Mouse (Mus musculus) gastrocnemius, adult 2 months (tissue): ENCODE measurements at regions not wholly inside any gene's neighbourhood (a gene's known extent, or its start where the extent isn't known, plus 50 kb on each side); places are given as distances from the start of the nearest gene placed in this dataset.

Experiments
- DNase-seq: peaks from one replicate; pipeline ENCODE4 v3.0.0; 2022
- H3K27ac ChIP-seq: fragments of 200-600 bp; 2 replicates; pipeline ENCODE4 v1.8.1; 2022; ENCODE audit warnings: mild to moderate bottlenecking
- H3K4me3 ChIP-seq: fragments of 200-600 bp; 2 replicates; pipeline ENCODE4 v1.8.1; 2022; ENCODE audit warnings: mild to moderate bottlenecking, moderate library complexity
- CTCF ChIP-seq: fragments of 200-600 bp; IDR thresholded peaks from 2 replicates; pipeline ENCODE4 v1.8.1; 2022; ENCODE audit warnings: antibody characterized with exemption, mild to moderate bottlenecking, moderate library complexity
- intact Hi-C: fragments of 180-260 bp; cut with DNase I; formaldehyde crosslinking; loops from one replicate; pipeline ENCODE4 v1.15.1; 2025

- intact Hi-C loops: no loop called here
- no peak for TF ChIP-seq CTCF
Observed at GRCm38 (mm10) chr13:45267906-45268305, 121.6 kb upstream of the Mylip start.

GRCm38 (mm10) chr13:45274261-45274884 is 115.2 kb upstream of the Mylip start:
- intact Hi-C loops: no loop called here
- peak; percentile 17 for DNase-seq
- no peak for TF ChIP-seq CTCF
- peak overlapping the region; percentile 79 for H3K27ac ChIP-seq
- H3K4me3 ChIP-seq: no peak overlapping the region

More at GRCm38 (mm10) chr13:45267906-45268305, 121.6 kb upstream of the Mylip start:
- Histone ChIP-seq H3K27ac (no peak overlapping the region), H3K4me3 (no peak overlapping the region)
- no peak for DNase-seq

- no peak for TF ChIP-seq CTCF
- DNase-seq: no peak
- intact Hi-C loops: no loop called here
- Histone ChIP-seq H3K4me3 (no peak overlapping the region), H3K27ac (peak overlapping the region; percentile 76)
Observed at GRCm38 (mm10) chr13:45275391-45275790, 114.2 kb upstream of the Mylip start.

DNA sequence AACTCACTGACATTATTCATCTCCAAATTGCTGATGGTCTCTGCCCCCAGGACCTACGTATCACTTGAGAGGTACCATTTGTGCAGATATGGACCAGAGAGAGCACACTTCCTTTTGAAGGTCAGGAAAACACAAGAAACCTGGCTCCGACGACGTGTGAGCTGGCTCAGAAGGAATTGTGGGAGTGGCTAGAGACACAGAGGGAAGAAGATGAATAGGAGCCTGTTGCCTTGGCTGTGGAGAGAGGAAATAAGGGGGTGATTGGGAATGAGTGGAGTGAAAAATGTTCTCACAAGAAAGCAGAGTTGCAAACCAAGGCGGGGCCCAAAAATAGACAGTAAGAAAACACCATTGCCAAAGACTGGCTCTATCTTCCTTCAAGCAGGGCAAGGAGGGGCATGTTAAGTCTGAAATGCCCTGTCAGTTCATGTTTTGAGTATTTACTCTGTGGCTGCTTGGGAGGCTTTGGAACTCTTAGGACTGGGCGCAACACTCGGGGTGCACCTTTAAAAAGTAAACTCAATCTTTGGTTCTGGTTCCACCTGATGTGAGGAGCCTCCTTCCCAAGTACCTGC is 111.6 kb upstream of the Mylip start:
- DNase-seq: no peak
- no peak overlapping the region for H3K27ac ChIP-seq
- no peak for TF ChIP-seq CTCF
- intact Hi-C loops: no loop called here
- no peak overlapping the region for H3K4me3 ChIP-seq

DNA sequence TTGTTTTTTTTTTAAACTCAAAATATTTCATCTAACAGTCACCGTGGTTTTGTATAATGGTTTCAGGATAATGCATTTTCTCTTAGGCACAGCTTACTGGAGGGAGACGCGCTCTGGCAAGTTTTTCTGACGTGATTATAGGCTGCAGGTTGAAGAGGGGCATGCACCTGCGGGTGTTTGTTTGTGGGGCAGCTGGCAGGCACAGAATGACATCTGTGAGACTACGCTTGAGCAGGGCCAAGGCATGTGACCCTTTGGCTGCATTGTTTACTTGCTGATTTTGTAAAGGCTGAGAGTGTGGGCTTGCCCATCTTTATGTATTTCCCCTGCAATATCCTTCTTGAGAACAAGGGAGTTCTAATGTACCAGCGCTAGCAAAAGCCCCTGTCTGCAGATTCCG is 108.4 kb upstream of the Mylip start:
- H3K27ac ChIP-seq: no peak overlapping the region

GRCm38 (mm10) chr13:45286651-45287050 is 102.9 kb upstream of the Mylip start:
- no peak for TF ChIP-seq CTCF
- intact Hi-C loops: no loop called here
- DNase-seq: no peak
- Histone ChIP-seq H3K4me3 (no peak overlapping the region), H3K27ac (no peak overlapping the region)

More for the DNA sequence above, 108.4 kb upstream of the Mylip start:
- intact Hi-C loops: no loop called here
- no peak overlapping the region for H3K4me3 ChIP-seq
- no peak for DNase-seq
- TF ChIP-seq CTCF: no peak

DNA sequence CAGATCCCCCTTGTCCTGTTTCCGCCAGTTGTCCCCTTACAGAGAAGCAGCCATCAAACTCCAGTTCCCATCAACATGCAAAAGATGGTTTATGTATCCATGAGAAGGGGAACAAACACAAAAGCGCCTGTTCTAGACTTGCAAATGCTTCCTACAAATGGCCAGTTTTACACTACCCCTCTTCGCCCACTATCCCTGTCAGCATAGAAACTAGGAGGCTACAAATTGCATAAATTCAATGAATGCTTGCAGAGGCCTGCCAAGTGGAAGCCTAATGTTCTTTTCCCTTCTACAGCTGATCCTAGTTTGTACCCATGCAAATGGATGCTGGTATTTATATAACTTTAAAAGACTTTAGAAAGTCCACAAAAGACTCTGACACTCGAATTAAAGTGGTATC is 102.3 kb upstream of the Mylip start:
- H3K27ac ChIP-seq: no peak overlapping the region
- no peak for DNase-seq
- intact Hi-C loops: no loop called here
- TF ChIP-seq CTCF: no peak
- H3K4me3 ChIP-seq: no peak overlapping the region

DNA sequence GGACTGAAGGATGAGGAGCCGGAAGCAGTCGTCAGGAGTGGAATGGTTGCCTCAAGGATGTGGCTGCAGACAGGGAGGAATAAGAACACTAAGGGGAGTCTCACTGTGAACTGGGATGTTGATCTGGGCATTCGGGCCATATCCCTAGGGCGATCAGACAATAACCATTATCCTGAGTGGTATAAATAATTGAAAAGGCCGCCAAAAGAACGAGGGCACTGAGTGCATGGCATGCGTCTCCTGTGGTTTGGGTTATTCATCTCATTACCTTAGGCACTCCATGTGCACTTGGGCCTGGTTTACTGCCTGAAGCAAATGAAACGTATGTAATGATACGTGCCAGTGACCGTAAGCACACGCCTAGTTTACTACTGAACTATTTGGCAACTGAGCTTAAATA is 99.6 kb upstream of the Mylip start:
- TF ChIP-seq CTCF: no peak
- no peak for DNase-seq
- intact Hi-C loops: no loop called here
- no peak overlapping the region for H3K4me3 ChIP-seq
- H3K27ac ChIP-seq: no peak overlapping the region

GRCm38 (mm10) chr13:45294691-45295090 is 94.9 kb upstream of the Mylip start:
- no peak for DNase-seq
- Histone ChIP-seq H3K4me3 (no peak overlapping the region), H3K27ac (no peak overlapping the region)
- intact Hi-C loops: no loop called here
- no peak for TF ChIP-seq CTCF

DNA sequence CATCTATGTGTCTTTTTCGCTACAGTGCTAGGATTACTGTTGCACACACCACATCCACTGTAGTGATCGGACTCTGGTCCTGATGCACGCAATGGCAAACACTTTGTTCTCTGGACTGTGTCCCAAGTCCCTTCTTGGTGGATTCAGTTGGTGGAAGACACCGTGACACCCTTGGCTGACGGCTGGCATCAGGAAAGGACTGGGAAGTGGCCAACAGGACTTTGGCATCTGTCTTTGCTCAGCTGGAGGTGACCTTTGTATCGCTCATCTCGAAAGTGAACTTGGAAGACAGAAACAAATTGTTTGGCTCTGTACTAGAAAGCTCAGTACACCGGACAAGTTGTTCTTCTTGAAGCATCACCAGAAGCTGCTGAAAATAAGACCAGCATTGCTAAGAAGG is 88.9 kb upstream of the Mylip start:
- no peak for TF ChIP-seq CTCF
- intact Hi-C loops: no loop called here
- no peak overlapping the region for H3K27ac ChIP-seq
- H3K4me3 ChIP-seq: no peak overlapping the region
- no peak for DNase-seq

DNA sequence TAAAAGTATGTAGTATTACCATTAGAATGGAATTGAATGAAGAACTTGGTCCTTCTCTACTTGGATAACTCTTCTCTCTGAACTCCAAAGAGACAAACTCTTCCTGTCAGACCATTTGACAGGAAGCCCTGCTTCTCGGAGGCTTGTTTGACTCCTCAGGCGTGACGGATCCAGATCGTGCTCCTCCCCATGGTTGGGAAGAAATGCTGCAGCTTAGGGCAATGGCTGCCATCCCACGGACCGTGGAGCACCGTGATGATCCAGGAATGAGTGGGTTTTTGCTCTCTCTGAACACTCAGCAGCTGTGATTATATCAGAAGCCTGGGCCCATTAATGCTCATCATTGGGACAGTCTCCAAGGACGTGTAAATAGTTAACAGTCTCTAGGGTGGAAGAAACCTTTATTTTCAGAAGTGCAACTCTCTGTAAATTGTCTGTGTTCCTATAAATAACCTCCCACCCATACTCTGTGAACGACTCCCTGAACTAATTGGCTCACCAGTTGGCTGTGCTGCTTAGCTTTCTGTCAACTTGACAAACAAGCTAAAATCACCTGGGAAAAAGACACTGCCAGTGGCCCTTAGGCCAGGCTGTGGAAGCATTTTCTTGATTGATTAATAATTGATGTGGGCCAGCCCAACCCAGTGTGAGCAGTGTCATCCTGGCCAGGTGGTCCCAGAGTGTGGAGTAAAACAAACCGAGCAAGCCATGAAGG is 88.2 kb upstream of the Mylip start:
- TF ChIP-seq CTCF: no peak
- Histone ChIP-seq H3K4me3 (no peak overlapping the region), H3K27ac (no peak overlapping the region)
- intact Hi-C loops: no loop called here
- no peak for DNase-seq

- no peak for DNase-seq
- Histone ChIP-seq H3K27ac (no peak overlapping the region), H3K4me3 (no peak overlapping the region)
- intact Hi-C loops: no loop called here
- no peak for TF ChIP-seq CTCF
Observed at GRCm38 (mm10) chr13:45302796-45303195, 86.7 kb upstream of the Mylip start.

DNA sequence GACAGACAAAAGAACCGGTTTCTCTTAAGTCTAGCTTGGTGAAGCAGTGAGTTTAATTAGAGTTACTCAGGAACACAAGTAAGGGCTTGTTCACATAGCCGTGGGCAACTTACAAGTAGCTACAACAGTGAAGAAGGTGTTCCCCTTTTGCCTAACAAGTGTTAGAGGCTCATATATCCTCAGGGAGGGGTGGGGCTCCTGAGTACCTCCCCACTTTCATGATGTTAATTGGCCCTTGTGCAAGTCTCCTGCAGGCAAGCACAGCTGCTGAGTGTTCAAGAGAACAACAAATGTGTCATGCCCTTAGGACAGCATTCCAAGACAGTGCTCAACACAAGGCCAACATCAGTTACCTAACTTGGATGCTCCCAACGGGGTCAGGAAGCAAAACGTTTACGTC is 83.4 kb upstream of the Mylip start:
- intact Hi-C loops: no loop called here
- DNase-seq: no peak
- Histone ChIP-seq H3K4me3 (no peak overlapping the region), H3K27ac (no peak overlapping the region)
- no peak for TF ChIP-seq CTCF

DNA sequence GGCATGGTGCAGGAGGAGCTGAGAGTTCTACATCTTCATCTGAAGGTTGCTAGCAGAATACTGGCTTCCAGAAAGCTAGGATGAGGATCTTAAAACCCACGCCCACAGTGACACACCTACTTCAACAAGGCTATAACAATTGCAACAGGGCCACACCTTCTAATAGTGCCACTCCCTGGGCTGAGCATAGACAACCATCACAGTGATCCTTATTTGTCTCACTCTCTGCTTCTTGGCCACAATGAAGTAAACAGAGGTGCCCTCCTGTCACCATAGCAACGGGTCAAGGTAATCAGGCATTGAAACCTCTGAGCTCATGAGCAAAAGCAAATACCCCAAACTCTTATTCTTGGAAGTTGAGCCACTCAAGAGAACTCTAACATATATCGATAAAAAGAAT is 82.3 kb upstream of the Mylip start:
- Histone ChIP-seq H3K4me3 (no peak overlapping the region), H3K27ac (no peak overlapping the region)
- no peak for TF ChIP-seq CTCF
- DNase-seq: no peak
- intact Hi-C loops: no loop called here
